Mouse (Mus musculus) adrenal gland, postnatal 14 days (tissue): ENCODE results near the gene Npcd. TPM values are rescaled to one million over a fixed set of nuclear protein-coding genes. Genes with fewer than 3 reads are reported as not detected.

Experiments used
- DNase-seq: peaks from one replicate; pipeline ENCODE4 v3.0.0; 2021; ENCODE audit warnings: mixed read lengths
- long read RNA-seq, 2 experiments: library from polyadenylated mRNA; stranded (forward); transcript quantifications; one replicate each; pipeline ENCODE4 v2.0.0; 2021
- total RNA-seq: library from RNA; stranded (reverse); gene quantifications from 2 replicates; pipeline ENCODE4 v1.2.3, GENCODE M21; 2021

Npcd gene
- 0.71 and 0.96 TPM in 2 replicates for total RNA-seq
- long read RNA-seq, experiment 1, partial matches to known transcripts: 1 of 2 reads
- long read RNA-seq, experiment 1, other reads (novel, unspliced or antisense): 1 of 2 reads
- long read RNA-seq, experiment 2: 0 reads

GRCm38 (mm10) chr15:79834130-79834880 lies at the start of gene Npcd, which contains the start of gene Cbx6:
Npcd (minus strand) TSS chr15:79834237.
Cbx6 (minus strand) TSS chr15:79834688.
- peak; percentile 98 for DNase-seq

DNA sequence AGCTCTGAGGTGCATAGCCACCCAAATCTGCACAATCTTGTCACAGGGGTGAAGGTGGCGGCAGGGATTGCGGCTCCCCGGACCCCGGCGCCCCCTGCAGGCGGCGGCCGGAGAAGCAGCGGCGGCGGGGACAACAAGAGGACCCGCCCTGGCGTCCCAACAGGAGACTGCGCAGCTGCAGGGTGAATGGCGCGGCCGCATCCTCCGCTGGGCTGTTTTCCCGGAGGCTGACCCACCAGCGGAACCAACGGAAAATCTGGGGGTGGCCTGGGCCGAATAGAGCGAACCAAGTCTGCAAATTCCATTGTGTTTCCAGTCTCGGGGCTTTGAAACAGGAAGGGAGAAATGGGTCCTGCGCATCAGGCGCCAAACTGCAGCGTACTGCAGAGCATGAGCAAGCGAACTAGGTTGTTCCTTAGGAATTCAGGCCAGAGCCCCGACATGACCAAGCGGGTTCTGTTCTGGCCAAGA lies 49.4 kb upstream of the Npcd start:
- peak; percentile 96 for DNase-seq

DNA sequence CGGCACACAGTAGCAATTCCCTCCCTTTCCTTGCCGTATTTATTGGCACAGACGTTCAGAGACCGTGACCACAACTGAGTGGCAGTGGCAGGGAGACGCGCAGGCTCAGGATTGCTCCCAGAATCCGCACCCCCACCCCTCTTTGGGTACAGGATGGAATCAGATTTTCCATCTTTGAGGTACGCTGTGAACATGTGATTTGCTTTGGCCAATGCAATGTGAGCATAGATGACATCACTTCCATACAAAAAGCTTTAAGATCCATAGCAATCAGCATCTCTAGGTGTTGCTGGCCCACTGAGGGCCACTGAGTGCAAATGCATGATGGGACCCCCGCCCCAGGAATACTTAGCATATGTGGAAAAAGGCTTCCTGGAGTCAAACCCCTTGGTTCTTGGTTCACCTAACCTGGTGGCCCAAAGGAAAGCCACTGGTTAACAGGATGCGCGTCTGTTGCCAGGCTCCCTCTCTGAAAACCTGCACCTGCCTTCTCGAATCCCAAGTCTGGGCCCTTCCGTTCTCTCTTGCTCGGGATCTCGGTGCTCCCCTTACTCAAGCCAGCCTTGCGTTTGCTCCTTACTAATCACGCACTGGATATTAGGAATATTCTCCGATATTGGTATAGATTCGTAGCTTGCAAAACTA lies 48.7 kb upstream of the Npcd start:
- DNase-seq: no peak

DNA sequence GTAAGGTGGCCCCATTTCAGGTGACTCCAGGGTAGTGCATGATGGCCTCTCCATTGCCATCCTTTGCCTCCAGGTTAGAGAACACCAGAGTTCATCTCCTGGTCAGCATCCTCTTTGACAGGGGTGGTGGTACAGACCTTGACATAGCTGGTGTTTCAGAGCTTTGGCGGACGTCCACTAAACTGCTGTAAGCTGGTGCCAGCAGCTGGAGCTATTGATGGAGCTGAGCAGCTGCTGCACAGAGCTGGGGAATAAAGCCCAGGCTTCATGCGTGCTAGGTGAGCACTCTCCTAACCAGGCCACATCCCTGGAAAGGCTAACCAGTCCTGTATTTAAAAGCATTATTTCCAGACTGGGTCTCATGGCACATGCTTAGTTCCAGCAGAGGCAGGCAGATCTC lies 46.4 kb upstream of the Npcd start:
- DNase-seq: peak; percentile 44

DNA sequence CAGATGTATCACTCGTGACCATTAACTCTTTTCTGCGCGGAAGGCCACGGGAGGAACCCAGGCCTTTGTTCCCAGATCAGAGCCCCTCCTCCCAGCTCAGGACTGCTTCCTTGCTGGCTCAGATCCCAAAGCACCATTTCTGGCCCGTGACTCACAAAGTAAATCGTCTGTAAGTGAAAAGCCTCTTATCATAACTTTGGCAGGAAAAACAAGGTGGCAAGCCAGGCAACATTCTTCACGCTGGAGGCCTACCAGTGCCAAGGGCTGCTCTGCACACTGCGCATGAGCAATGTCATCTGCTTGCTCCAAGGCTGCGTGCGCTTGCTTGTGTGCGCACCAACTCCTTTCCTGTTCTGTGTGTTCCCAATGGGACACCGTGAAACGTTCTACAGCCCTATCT lies 45.3 kb upstream of the Npcd start:
- DNase-seq: peak; percentile 93

DNA sequence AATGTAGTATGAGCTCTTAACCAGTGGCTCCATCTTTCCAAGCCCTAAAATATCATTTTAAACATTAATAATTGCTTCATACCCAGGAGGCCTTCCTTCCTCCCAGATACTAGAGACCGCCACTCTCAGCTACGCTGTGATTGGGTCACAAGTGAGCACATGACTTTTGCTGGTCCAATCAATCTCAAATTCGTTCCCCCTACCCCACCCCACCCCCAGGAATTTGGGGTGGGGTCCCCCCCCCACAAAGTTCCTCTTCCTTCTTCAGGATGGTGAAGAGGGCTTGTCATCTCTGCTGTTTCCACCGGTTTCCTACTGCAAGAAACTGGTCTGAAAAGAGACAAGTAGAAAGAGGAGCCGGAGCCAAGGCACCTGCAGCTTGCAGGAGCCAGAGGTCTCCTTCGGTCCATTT lies 44.7 kb upstream of the Npcd start:
- peak; percentile 37 for DNase-seq

DNA sequence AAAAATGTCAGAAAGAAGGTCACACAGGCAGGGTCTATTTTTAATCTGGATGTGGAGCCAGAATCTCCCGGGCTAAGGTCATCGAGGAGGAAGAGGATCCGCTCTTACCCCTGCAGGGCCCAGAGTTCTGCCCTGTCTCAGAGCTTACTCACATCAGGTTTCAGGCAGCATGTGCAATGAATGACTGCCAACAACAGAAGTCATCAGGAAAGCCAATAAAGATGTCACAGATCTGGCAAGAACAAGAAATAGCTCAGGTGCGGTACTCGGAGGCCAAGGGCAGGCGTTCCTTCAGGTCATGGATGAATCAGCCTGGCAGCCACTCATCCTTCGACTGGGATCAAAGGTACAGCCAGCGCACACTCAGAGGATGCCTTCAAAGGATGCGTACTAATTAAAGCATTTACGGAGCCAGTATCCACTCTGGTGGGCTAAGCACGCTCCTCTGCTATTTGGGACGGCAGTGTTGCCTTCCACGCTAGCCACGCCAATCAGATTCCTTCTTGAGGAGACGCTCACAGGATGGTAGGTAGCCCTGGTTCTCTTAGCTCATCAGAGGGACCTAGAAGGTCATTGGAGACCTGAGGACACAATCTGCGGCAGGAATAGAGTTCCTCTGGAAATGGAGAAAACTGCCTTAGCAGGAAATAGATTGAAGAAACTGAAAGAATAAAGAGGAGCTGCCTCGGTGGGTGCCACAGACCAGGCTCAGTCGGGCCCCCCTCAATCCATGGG lies 41.4 kb upstream of the Npcd start:
- DNase-seq: peak; percentile 45

- DNase-seq: no peak
These were observed 40.0 kb upstream of the Npcd start for GRCm38 (mm10) chr15:79873995-79874394.

DNA sequence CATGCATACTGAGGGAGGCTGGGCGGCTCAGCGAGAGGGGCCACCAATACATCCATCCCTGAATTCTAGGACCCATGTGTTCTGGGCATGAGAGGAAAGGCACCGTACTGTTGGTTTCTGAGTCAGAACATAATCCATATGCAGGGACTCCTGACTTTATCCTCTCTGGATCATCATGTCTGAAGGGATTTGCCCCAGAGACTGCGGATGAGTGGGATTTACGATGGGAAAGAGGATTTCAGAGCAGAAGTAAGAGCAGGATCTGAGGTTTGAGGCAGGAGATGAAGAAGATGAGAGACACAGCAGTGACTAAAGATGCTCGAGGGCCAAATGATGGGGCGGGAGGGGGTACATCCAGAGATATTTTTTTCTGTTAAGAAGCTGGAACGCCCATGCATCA lies 39.5 kb upstream of the Npcd start:
- DNase-seq: no peak

GRCm38 (mm10) chr15:79867260-79868002 lies 33.4 kb upstream of the Npcd start:
- no peak for DNase-seq

DNA sequence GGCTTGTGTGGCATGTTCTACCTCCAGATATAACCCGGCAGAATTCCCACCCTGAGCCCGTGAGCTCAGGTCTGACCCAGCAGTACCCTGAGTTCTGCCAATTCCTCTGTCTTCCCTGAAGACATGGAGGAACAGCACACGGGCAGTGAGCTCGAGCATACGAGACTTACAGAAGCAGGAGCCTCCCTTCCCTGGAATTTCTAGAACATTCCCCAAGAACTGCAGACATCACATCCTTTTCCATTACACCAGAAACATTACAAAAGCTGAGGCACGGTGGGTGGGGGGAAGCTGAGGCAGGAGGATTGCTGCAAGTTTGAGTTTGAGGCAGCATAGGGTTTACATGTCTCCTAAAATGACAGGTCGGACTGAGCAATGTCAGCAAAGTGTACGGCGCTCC lies 25.8 kb upstream of the Npcd start:
- no peak for DNase-seq

GRCm38 (mm10) chr15:79858979-79859378 lies 24.9 kb upstream of the Npcd start:
- no peak for DNase-seq

GRCm38 (mm10) chr15:79850143-79850542 lies 16.1 kb upstream of the Npcd start:
- no peak for DNase-seq

GRCm38 (mm10) chr15:79847100-79847499 lies 13.1 kb upstream of the Npcd start:
- no peak for DNase-seq

GRCm38 (mm10) chr15:79845986-79846385 lies 11.9 kb upstream of the Npcd start:
- no peak for DNase-seq

DNA sequence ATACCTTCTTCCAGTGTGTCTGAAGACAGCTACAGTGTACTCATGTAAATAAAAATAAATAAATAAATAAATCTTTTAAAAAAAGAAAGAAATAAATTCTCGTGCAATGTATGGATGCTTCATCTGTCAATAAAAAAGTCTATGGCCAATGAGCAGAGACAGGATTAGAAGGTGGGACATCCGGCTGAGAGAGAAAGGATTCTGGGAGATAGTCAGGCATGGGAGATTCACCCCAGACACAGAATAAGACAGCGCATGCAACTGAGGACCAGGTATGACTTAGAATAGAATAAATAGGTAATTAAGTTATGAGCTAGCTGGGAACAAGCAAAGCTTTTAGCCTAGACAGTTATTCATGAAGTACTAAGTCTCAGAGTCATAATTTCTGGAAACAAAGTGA lies 8.9 kb upstream of the Npcd start:
- no peak for DNase-seq

GRCm38 (mm10) chr15:79840281-79840680 lies 6.2 kb upstream of the Npcd start:
- no peak for DNase-seq

DNA sequence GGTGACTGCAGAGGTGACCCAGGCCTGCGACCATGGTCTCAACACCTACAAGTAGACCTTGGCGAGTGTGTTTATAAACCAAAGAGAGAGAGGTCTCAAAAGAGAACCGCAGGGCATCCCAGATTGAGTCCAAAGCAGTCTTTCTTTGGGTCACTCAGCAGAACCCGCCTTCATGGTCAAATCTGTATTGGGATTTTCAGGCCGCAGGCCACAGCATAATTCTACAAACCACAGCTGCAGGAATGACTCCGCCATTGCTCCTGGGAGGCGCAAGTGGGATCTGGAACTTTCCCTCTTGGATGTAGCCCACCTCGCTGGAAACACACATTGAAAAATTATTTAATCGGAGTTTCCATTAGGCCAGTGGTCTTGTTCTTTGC lies 834 bp upstream of the Npcd start:
- no peak for DNase-seq

DNA sequence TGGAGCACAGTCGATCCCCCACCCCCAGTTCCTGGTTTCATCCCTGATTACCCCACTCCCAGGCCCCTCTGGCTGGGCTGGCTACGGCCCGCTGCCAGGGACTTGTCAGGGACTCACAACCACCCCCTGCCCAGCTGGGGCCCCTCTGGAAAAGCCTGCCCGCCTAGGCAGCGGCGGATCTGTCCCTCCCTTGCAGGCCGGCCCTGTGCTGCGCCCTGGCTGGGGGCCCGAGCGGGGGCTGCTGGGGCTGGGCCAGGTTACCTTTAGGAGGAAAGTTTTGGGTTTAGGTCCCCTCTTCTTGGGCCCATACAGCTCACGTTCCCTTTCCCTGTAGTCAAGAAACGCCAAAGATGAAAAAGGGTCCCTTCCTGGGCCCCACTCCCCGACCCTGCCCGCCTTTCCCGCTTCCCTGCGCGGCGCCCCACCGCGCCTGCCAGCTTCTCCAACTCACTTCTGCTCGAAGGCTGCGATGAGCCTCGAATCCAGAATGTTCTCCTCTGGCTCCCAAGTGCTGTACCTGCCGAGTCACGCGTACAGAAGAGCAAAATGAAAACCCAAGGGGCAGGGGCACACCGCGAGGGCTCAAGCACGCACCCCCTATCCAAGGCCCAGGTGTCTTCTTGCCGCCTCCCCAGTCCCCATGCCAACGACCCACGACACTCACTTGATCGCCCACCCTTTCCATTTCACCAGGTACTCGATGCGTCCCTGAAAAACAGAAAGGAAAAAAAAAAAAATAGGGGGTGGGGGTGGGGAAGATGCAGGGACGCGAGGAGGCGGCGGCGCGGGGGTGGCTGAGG lies 586 bp downstream of the Npcd start:
- DNase-seq: peak; percentile 43

DNA sequence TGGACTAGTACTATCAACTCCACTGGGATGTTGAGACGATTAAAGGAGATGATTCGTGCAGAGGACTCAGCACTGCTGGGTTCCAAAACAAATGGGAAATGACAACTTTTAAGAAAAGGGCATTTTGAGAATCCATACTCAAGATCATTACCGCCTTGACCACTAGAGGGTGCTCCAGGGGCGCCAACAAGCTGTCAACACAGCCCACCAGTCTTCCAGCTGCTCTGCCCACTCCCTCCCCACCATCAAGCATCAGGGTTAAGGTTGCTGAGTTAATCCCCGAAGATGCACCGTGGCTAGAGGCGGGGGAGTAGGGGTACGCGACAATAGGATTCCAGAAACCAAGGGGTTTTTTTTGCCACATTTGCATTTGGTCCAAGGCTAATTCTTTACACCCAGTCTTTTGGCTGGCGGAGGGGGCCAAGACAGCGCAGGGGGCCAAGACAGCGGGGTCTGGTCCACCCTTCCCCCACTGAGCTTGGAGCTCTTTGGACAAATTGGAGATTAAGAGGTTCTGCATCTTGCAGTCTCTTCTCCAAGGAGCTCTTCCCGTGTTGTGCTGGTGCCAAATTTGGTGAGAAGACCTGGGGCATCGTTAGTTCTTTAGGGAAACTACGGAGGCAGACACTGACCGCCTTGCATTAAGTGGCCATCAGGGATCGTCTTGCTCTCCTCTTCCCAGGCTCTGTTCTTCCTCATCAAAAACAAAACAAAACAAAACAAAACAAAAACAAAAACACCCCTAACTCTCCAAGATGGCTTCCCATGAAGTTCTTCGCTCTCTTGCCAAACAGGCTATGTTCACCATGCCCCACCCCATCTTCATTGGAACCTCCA lies 1.8 kb downstream of the Npcd start:
- DNase-seq: peak; percentile 86
